Mouse (Mus musculus) cerebellum, postnatal 25 days (tissue): ENCODE data around the gene Tubb4b.
A peak's percentile ranks its signal among the peaks of the same experiment; 100 is the strongest.

Experiments used
- DNase-seq, 2 experiments: peaks; one replicate each; pipeline ENCODE4 v3.0.0; 2021; ENCODE audit warnings: mixed read lengths in 2 of 2

Gene Tubb4b

DNA sequence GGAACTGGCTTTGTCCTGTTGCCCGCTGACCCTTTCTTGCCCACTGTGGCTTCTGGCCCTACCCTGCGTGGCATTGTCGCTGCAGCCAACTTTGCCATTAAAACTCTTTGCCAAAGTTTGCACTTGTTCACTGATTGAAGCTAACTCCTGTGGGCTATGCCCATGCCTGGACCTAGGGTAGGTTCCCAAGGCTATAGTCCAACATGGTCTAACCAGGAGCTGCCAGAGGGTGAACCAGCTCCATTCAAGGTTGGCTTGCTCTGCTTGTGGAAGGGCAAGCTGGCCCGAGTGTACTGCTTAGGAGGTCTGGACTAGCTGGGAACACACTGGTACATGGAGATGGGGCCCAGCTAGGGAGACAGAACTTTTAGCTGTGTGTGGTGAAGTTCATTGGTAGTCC lies 19.6 kb upstream of the Tubb4b start:
- DNase-seq: peak in 1 of 2 experiments; percentile 6

DNA sequence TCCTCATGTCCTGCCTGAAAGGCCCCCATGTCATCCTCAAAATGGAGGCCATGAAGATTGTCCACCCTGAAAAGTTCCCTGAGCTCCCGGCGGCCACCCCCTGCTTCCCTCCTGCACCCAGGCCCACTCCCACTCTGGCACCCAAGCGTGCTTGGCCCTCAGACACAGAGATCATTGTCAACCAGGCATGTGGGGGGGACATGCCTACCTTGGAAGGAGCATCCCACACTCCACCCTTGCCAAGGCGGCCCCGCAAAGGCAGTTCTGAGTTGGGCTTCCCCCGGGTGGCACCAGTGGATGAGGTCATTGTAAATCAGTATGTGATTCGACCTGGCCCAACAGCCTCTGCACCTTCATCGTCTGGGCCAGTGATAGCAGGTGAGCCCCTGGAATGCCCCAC lies 18.8 kb upstream of the Tubb4b start:
- peak in 1 of 2 experiments; percentile 27 for DNase-seq

GRCm38 (mm10) chr2:25242101-25242506 lies 17.6 kb upstream of the Tubb4b start, which contains the start of the genes Rnf208 and Cysrt1:
Rnf208 (plus strand) TSS chr2:25242255.
Cysrt1 (minus strand) TSS chr2:25242452.
- peak; percentile 72 to 81 for DNase-seq

DNA sequence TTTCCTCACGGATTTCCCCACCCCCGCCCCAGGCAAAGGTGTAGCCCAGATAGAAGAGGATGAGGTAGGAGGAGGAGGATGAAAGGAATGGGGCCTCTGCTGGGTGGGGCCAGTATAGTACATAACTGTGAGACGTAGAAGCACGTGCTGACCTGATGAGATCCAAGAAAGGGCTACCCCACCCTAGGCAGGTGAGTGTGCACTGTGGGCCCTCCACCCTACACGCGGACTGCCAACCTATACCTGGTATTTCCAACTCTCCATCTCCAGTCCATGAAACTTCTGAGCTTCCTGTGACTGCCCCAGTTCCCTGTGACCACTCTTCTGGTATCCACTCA lies 16.9 kb upstream of the Tubb4b start:
- DNase-seq: peak in 1 of 2 experiments; percentile 29

DNA sequence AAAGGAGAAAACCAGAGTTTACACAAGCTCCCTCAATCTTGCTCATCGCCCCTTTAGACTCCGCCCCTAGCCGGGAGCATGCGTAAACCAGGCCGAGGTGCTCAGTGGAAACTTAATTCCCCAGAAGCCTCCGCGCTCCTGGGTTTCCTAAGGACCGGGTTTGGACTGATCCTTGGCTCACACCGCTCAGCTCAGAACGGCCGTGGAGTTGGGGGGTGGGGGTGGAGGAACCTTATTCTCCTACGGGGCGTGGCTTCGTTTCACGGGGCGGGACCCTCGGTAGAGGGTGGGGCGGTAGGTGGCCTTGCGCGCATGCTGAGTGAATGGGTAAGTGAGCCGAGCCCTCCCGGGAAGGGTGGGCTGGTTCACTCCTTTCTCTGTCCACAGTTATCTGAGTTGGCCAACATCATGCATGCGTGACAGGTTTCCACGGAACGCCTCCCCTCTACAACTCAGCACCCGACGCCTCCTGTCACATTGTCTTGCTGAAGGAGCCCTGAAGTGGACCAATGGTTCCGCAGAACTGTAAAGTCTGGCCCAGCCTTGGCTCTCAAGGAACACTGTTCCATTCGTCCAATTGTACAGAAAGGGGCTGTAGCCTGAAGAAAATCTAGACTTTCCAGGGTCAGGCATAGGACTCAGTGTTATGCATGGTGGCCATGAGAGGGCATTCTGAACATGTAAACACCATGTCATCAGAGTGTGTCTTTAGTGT lies 16.4 kb upstream of the Tubb4b start:
- DNase-seq: peak; percentile 73 to 82

- no peak for DNase-seq
Measured at GRCm38 (mm10) chr2:25240310-25240709, 15.8 kb upstream of the Tubb4b start.

GRCm38 (mm10) chr2:25239766-25240165 lies 15.3 kb upstream of the Tubb4b start:
- DNase-seq: peak in 1 of 2 experiments; percentile 12

- DNase-seq: no peak
Measured at GRCm38 (mm10) chr2:25238106-25238505, 13.6 kb upstream of the Tubb4b start.

DNA sequence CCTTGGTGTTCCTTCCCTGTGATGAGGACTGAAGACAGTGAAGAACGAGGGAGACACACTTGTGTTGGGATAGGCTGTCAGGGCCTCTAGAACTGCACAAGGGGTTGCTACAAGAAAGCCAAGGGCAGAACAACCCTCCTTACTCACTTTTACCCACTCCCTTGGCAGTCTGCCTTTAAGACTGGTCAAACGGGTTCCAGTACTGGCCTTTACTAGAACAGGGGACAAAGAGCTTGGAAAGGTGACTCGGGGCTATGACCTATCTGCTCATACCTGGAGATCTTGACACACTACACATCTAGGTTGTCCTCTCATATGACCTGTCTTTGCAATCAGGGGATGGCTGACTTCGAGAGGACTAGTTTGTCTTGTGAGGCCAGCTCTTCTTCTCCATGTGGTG lies 13.0 kb upstream of the Tubb4b start:
- no peak for DNase-seq

GRCm38 (mm10) chr2:25236614-25237013 lies 12.1 kb upstream of the Tubb4b start, which contains the start of gene Rnf224:
Rnf224 (minus strand) TSS chr2:25236787.
- peak in 1 of 2 experiments; percentile 3 for DNase-seq

- peak in 1 of 2 experiments; percentile 17 for DNase-seq
Measured at GRCm38 (mm10) chr2:25234551-25235220, 10.2 kb upstream of the Tubb4b start.

DNA sequence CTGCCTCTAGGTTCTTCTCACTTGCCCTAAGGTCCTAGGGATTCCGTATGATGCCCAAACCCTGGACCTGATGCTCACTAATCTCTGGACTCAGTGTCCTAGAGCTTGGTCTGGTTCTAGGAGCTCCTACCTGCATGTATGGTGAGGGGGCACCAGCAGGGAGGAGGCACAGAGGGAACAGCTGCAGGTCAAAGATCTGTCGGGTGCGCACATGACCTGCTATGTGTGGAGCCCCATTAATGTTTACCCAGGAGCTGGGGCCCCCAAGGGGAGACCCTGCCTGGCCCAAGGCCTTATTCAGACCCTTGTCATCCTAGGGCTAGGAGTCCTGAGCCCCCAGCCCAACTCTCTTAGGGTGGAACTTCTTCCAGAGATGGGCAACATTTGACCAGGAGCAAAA lies 9.5 kb upstream of the Tubb4b start, which contains the start of gene Slc34a3:
Slc34a3 (minus strand) TSS at position 315 of the 400 bp plus-strand sequence.
- peak in 1 of 2 experiments; percentile 2 for DNase-seq

DNA sequence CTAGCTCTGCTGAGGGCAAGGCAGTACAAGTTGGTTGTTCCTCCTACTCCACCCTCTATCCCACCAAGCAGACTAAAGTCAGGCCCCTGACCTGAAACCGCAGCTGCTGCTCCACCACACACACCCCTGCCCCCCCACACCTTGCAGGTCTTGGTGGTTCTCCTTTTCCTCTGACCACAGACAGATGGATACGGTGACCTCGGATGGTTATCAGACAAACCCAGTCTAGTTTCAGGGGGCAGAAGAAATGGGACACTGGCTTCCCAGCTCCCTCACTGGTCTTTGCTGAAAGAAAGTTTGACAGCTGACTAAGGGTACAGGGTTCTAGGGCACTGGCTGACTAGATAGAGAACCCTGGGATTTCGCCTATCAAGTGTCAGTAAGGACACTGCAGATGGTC lies 8.9 kb upstream of the Tubb4b start:
- DNase-seq: peak in 1 of 2 experiments; percentile 8

- no peak for DNase-seq
Measured at GRCm38 (mm10) chr2:25231038-25231437, 6.5 kb upstream of the Tubb4b start.

DNA sequence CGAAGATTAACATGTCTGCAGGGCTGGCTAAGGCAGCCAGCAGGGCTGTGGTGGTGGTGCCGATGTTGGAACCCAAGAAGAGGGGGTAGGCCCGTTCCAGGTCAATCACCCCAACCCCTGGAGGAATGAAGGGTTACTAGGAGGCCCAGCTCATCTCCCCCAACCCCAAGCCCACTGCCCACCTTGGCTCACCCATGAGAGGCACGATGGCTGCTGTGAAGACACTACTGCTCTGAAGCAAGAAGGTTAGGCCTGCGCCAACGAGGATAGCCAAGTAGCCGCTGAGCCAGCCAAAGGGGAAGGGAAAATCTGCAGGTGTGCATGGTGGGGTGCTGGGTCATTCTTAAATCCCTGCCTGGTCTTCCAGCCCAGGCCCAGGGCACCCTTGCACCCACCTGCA lies 6.1 kb upstream of the Tubb4b start:
- peak in 1 of 2 experiments; percentile 12 for DNase-seq

DNA sequence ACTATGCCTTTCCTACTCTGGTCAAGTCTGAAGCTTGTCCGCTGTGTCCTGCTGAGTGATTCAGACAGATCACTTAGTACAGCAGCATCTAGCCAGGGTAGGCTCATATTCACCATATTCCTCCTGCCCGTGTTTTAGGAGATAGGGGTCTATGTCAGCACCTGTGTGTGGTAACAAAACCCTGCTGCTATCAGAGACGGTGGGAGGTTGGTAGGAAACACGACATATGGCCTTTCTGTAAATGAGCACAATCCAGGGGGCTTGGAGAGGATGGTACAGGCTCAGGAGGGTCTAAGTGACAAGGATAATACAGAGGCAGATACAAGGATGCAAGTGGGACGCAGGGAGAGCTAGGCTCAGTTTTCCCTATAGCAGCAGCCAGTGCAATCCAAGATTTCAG lies 5.1 kb upstream of the Tubb4b start:
- DNase-seq: no peak

- peak in 1 of 2 experiments; percentile 33 for DNase-seq
Measured at GRCm38 (mm10) chr2:25228995-25229530, 4.6 kb upstream of the Tubb4b start.

- DNase-seq: peak; percentile 85 to 90
Measured at GRCm38 (mm10) chr2:25228431-25228889, 4.0 kb upstream of the Tubb4b start.

DNA sequence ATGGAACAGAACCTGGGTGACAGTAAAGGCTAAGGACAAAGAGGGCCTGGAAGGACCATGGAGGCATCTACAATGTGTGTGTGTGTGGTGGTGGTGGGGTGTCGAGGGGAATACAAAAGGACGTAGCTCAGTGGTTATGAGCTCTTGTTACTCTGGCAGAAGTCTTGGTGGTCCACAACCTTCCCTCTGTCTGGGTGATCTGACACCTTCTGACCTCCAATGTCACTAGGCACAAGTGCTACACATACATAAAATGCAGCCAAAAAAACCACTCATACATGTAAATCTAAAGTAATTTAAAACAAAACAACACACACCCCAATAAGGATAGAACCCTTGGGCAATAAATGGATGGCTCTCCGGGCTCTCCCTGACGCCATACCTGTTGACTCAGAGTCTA lies 2.9 kb upstream of the Tubb4b start:
- DNase-seq: peak in 1 of 2 experiments; percentile 12

GRCm38 (mm10) chr2:25226864-25227263 lies 2.4 kb upstream of the Tubb4b start:
- peak in 1 of 2 experiments; percentile 50 for DNase-seq

- peak in 1 of 2 experiments; percentile 4 for DNase-seq
Measured at GRCm38 (mm10) chr2:25225811-25226379, 1.4 kb upstream of the Tubb4b start.

GRCm38 (mm10) chr2:25224766-25225752 lies 557 bp upstream of the Tubb4b start:
- DNase-seq: peak; percentile 96 to 97
